Mouse (Mus musculus): ENCODE results near the gene Tenm4. TPM values are rescaled to one million over a fixed set of nuclear protein-coding genes. Genes with fewer than 3 reads are reported as not detected.
A peak's percentile ranks its signal among the peaks of the same experiment; 100 is the strongest.

Tenm4 gene
- polyA plus RNA-seq, 1 experiment from 2014 or later, result 0.68 TPM

GRCm38 (mm10) chr7:96209783-96210524 is 38.9 kb downstream of the Tenm4 start:
- WGBS (ENCODE audit: insufficient replicate concordance), result under 1% methylated on average over 50 of the region's 75 CpGs
- no peak overlapping the region for H3K9ac ChIP-seq (replicated peaks)
- H3K9me3 ChIP-seq (ENCODE audit: low read length), result no peaks in the 10 kb centered on the region
- H3K4me3 ChIP-seq (ENCODE audit: low read depth, low read length), result peak overlapping the region; percentile 37
- TF ChIP-seq CTCF (IDR thresholded peaks at IDR 0.05; ENCODE audit: low read depth) (no peak), EP300 (IDR thresholded peaks at IDR 0.05; ENCODE audit: low read depth) (no peak)
- H3K36me3 ChIP-seq (replicated peaks; ENCODE audit: insufficient read depth, low read length), result no peaks in the 10 kb centered on the region
- no peak overlapping the region for H3K27ac ChIP-seq (ENCODE audit: low read depth)
- DNase-seq (no peak), ATAC-seq (no peak)
- peak overlapping the region; percentile 63 for H3K4me2 ChIP-seq (ENCODE audit: low read depth, low read length)
- peaks cover 17% of the 10 kb centered on the region for H3K4me1 ChIP-seq (ENCODE audit: insufficient read depth)
- H3K27me3 ChIP-seq (ENCODE audit: insufficient read depth, low read length), result peaks cover 72% of the 10 kb centered on the region

GRCm38 (mm10) chr7:96210525-96211369 is 39.7 kb downstream of the Tenm4 start:
- ATAC-seq (no peak), DNase-seq (peak; percentile 26)
- H3K4me1 ChIP-seq (ENCODE audit: insufficient read depth), result peaks cover 17% of the 10 kb centered on the region
- no peaks in the 10 kb centered on the region for H3K9me3 ChIP-seq (ENCODE audit: low read length)
- no peak overlapping the region for H3K9ac ChIP-seq (replicated peaks)
- peak overlapping the region; percentile 37 for H3K4me3 ChIP-seq (ENCODE audit: low read depth, low read length)
- H3K27me3 ChIP-seq (ENCODE audit: insufficient read depth, low read length), result peaks cover 77% of the 10 kb centered on the region
- 1% methylated on average over 62 of the region's 62 CpGs for WGBS (ENCODE audit: insufficient replicate concordance)
- no peak overlapping the region for H3K27ac ChIP-seq (ENCODE audit: low read depth)
- no peaks in the 10 kb centered on the region for H3K36me3 ChIP-seq (replicated peaks; ENCODE audit: insufficient read depth, low read length)
- TF ChIP-seq CTCF (IDR thresholded peaks at IDR 0.05; ENCODE audit: low read depth) (peak; percentile 11; the same call in 1 of the 2 replicates), EP300 (IDR thresholded peaks at IDR 0.05; ENCODE audit: low read depth) (no peak)
- peak overlapping the region; percentile 63 for H3K4me2 ChIP-seq (ENCODE audit: low read depth, low read length)

- TF ChIP-seq EP300 (IDR thresholded peaks at IDR 0.05; ENCODE audit: low read depth) (no peak), CTCF (IDR thresholded peaks at IDR 0.05; ENCODE audit: low read depth) (no peak)
- H3K36me3 ChIP-seq (replicated peaks; ENCODE audit: insufficient read depth, low read length), result no peaks in the 10 kb centered on the region
- 3% methylated on average over 17 of the region's 17 CpGs for WGBS (ENCODE audit: insufficient replicate concordance)
- peaks cover 17% of the 10 kb centered on the region for H3K4me1 ChIP-seq (ENCODE audit: insufficient read depth)
- no peak for DNase-seq
- H3K4me2 ChIP-seq (ENCODE audit: low read depth, low read length), result no peak overlapping the region; the same call in 1 of the 2 replicates
- H3K4me3 ChIP-seq (ENCODE audit: low read depth, low read length), result peak overlapping the region; percentile 37; the same call in 1 of the 2 replicates
- no peak for ATAC-seq
- H3K9me3 ChIP-seq (ENCODE audit: low read length), result no peaks in the 10 kb centered on the region
- H3K27me3 ChIP-seq (ENCODE audit: insufficient read depth, low read length), result peaks cover 77% of the 10 kb centered on the region
- no peak overlapping the region for H3K27ac ChIP-seq (ENCODE audit: low read depth)
- H3K9ac ChIP-seq (replicated peaks), result no peak overlapping the region
Measured at GRCm38 (mm10) chr7:96211618-96212021, 40.6 kb downstream of the Tenm4 start.

GRCm38 (mm10) chr7:96212224-96212591 is 41.2 kb downstream of the Tenm4 start:
- H3K9me3 ChIP-seq (ENCODE audit: low read length), result no peaks in the 10 kb centered on the region
- H3K27me3 ChIP-seq (ENCODE audit: insufficient read depth, low read length), result peaks cover 77% of the 10 kb centered on the region
- no peak for TF ChIP-seq EP300 (IDR thresholded peaks at IDR 0.05; ENCODE audit: low read depth)
- no peaks in the 10 kb centered on the region for H3K36me3 ChIP-seq (replicated peaks; ENCODE audit: insufficient read depth, low read length)
- peaks cover 17% of the 10 kb centered on the region for H3K4me1 ChIP-seq (ENCODE audit: insufficient read depth)
- no peak overlapping the region for H3K27ac ChIP-seq (ENCODE audit: low read depth)
- H3K9ac ChIP-seq (replicated peaks), result no peak overlapping the region
- peak overlapping the region; percentile 39; the same call in 1 of the 2 replicates for H3K4me3 ChIP-seq (ENCODE audit: low read depth, low read length)
- H3K4me2 ChIP-seq (ENCODE audit: low read depth, low read length), result peak overlapping the region; percentile 73; the same call in 1 of the 2 replicates
- DNase-seq, result no peak
- whole genome bisulfite sequencing (ENCODE audit: insufficient replicate concordance), result 1% methylated on average over 9 of the region's 9 CpGs
- no peak for ATAC-seq

- peaks cover 17% of the 10 kb centered on the region for H3K4me1 ChIP-seq (ENCODE audit: insufficient read depth)
- peak overlapping the region; percentile 39 for H3K4me3 ChIP-seq (ENCODE audit: low read depth, low read length)
- DNase-seq (no peak), ATAC-seq (no peak)
- TF ChIP-seq CTCF (IDR thresholded peaks at IDR 0.05; ENCODE audit: low read depth), result no peak
- no peak for TF ChIP-seq EP300 (IDR thresholded peaks at IDR 0.05; ENCODE audit: low read depth)
- H3K9me3 ChIP-seq (ENCODE audit: low read length), result no peaks in the 10 kb centered on the region
- H3K9ac ChIP-seq (replicated peaks), result no peak overlapping the region
- 2% methylated on average over 47 of the region's 48 CpGs for WGBS (ENCODE audit: insufficient replicate concordance)
- H3K27ac ChIP-seq (ENCODE audit: low read depth), result no peak overlapping the region
- no peaks in the 10 kb centered on the region for H3K36me3 ChIP-seq (replicated peaks; ENCODE audit: insufficient read depth, low read length)
- peaks cover 72% of the 10 kb centered on the region for H3K27me3 ChIP-seq (ENCODE audit: insufficient read depth, low read length)
- H3K4me2 ChIP-seq (ENCODE audit: low read depth, low read length), result peak overlapping the region; percentile 73
Measured at GRCm38 (mm10) chr7:96212592-96213541, 41.8 kb downstream of the Tenm4 start.

Data from liver, postnatal 0 days (tissue).